Mouse (Mus musculus) spleen, postnatal 4 days (tissue): ENCODE results near the gene Alg3.

Experiments used
- DNase-seq, 2 experiments: peaks; one replicate each; pipeline ENCODE4 v3.0.0; 2022; ENCODE audit warnings: low spot score in 2 of 2

Gene Alg3

GRCm38 (mm10) chr16:20611357-20612227, at the start of gene Alg3, which contains the start of the genes Eef1akmt4 and Gm49333:
Alg3 (minus strand) TSS chr16:20611735.
Eef1akmt4 (plus strand) TSS chr16:20611593.
Gm49333 (plus strand) TSS chr16:20611610.
- DNase-seq: peak; percentile 83 to 89

GRCm38 (mm10) chr16:20657661-20658060, 46.1 kb upstream of the Alg3 start:
- no peak for DNase-seq

- DNase-seq: no peak
Measured at GRCm38 (mm10) chr16:20653315-20653714, 41.8 kb upstream of the Alg3 start.

- no peak for DNase-seq
Measured at GRCm38 (mm10) chr16:20651947-20652310, 40.4 kb upstream of the Alg3 start.

- DNase-seq: peak; percentile 96 to 99
Measured at GRCm38 (mm10) chr16:20651076-20651946, 39.8 kb upstream of the Alg3 start, which contains the start of gene Psmd2. Psmd2 (plus strand) TSS chr16:20651652.

GRCm38 (mm10) chr16:20643911-20644310, 32.4 kb upstream of the Alg3 start:
- DNase-seq: no peak

- peak; percentile 36 to 69 for DNase-seq
Measured at GRCm38 (mm10) chr16:20642161-20642560, 30.6 kb upstream of the Alg3 start.

- DNase-seq: no peak
Measured at GRCm38 (mm10) chr16:20638367-20638766, 26.8 kb upstream of the Alg3 start.

GRCm38 (mm10) chr16:20637410-20637809, 25.9 kb upstream of the Alg3 start:
- no peak for DNase-seq

GRCm38 (mm10) chr16:20629731-20630634, 18.4 kb upstream of the Alg3 start, which contains the start of gene Ece2:
Ece2 (plus strand) TSS chr16:20629828.
- DNase-seq: no peak

GRCm38 (mm10) chr16:20628871-20629391, 17.4 kb upstream of the Alg3 start:
- DNase-seq: no peak

GRCm38 (mm10) chr16:20623211-20623610, 11.7 kb upstream of the Alg3 start:
- no peak for DNase-seq

- DNase-seq: peak; percentile 40 to 69
Measured at GRCm38 (mm10) chr16:20621991-20622685, 10.6 kb upstream of the Alg3 start.

- peak; percentile 59 to 76 for DNase-seq
Measured at GRCm38 (mm10) chr16:20621191-20621990, 9.9 kb upstream of the Alg3 start, which contains the start of gene Camk2n2. Camk2n2 (minus strand) TSS chr16:20621287.

- DNase-seq: peak in 1 of 2 experiments; percentile 73
Measured at GRCm38 (mm10) chr16:20620751-20621190, 9.2 kb upstream of the Alg3 start.

- no peak for DNase-seq
Measured at GRCm38 (mm10) chr16:20620399-20620735, 8.8 kb upstream of the Alg3 start.

GRCm38 (mm10) chr16:20619541-20620398, 8.2 kb upstream of the Alg3 start:
- no peak for DNase-seq
